Mouse (Mus musculus) hindbrain, embryonic 15.5 days (tissue): Measurements from ENCODE around the gene Gm49383. TPM values are rescaled to one million over a fixed set of nuclear protein-coding genes. Genes with fewer than 3 reads are reported as not detected.

ENCODE experiments used
- ATAC-seq: fragments of 200-750 bp; cut with Nextera tagmentation; 2 replicates; pipeline ENCODE4 v1.8.0; 2017; ENCODE audit warnings: low read depth, moderate number of reproducible peaks, moderate TSS enrichment; ENCODE audit not compliant: low FRiP score
- H3K27ac ChIP-seq: fragments of 300-500 bp; sonication (generic); replicated peaks from 2 replicates; pipeline ENCODE4 v1.5.1; 2015; ENCODE audit warnings: mild to moderate bottlenecking, inconsistent platforms
- H3K27me3 ChIP-seq: fragments of 300-500 bp; sonication (generic); 2 replicates; pipeline ENCODE4 v1.6.1; 2015; ENCODE audit warnings: control low read depth, inconsistent platforms
- H3K36me3 ChIP-seq: fragments of 300-500 bp; sonication (generic); 2 replicates; pipeline ENCODE4 v1.6.1; 2015; ENCODE audit warnings: control low read depth, inconsistent platforms
- H3K4me1 ChIP-seq: fragments of 300-500 bp; sonication (generic); replicated peaks from 2 replicates; pipeline ENCODE4 v1.6.1; 2015; ENCODE audit warnings: control low read depth, inconsistent platforms
- H3K4me2 ChIP-seq: fragments of 300-500 bp; sonication (generic); 2 replicates; pipeline ENCODE4 v1.6.1; 2015; ENCODE audit warnings: moderate library complexity, mild to moderate bottlenecking, inconsistent platforms
- H3K4me3 ChIP-seq: fragments of 300-500 bp; sonication (generic); 2 replicates; pipeline ENCODE4 v1.5.1; 2015; ENCODE audit warnings: mild to moderate bottlenecking, inconsistent platforms
- H3K9ac ChIP-seq: fragments of 300-500 bp; sonication (generic); 2 replicates; pipeline ENCODE4 v1.6.1; 2015; ENCODE audit warnings: inconsistent platforms
- H3K9me3 ChIP-seq: fragments of 300-500 bp; sonication (generic); 2 replicates; pipeline ENCODE4 v1.6.1; 2016; ENCODE audit warnings: control low read depth, inconsistent platforms
- WGBS: fragments of 180-500 bp; shearing (Covaris S2); methylation state at CpG from one replicate; pipeline ENCODE4 v1.1.7; 2015; 5-methylcytosine and 5-hydroxymethylcytosine counted together
- microRNA-seq: library from miRNA; unstranded; fragments of <30 nt; microRNA quantifications from one replicate; pipeline ENCODE4, GENCODE M21; 2016
- polyA plus RNA-seq: library from polyadenylated mRNA; unstranded; fragments of >200 nt; fragmentation: Nextera tagmentation; extraction: Ambion mirVana; gene quantifications from 2 replicates; pipeline ENCODE4 v1.2.1, GENCODE M21; 2015

Gene Gm49383
- polyA plus RNA-seq, 1 experiment from 2014 or later: 14.1 TPM

DNA sequence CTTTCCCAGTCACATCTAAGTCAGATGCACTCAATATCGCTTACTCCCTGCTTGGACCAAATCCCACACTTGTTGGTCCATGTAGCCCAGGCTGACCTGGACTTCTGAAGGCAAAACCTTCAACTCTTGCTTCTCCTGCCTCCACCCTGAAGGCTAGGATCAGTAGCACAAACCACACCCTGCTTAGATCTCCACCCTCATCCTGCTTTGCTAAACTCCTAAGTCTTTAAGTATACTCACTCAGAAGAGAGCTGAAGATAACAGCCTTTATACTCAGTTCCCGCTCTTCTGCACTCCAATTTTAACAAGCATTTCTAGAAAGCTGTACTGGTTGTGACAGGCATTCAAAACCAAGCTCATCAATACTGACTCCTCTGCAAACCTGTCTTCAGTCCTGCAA lies 39.8 kb downstream of the Gm49383 start:
- Histone ChIP-seq H3K4me3 (no peak overlapping the region), H3K9me3 (no peaks in the 10 kb centered on the region), H3K27me3 (no peaks in the 10 kb centered on the region), H3K4me2 (0 out of 2 replicates have a peak overlapping the region, but pooled peaks have one; percentile 6), H3K4me1 (peaks cover 11% of the 10 kb centered on the region), H3K9ac (no peak overlapping the region), H3K27ac (no peak overlapping the region), H3K36me3 (peaks cover 20% of the 10 kb centered on the region)
- WGBS: 95% methylated on average over 2 of the region's 2 CpGs
- ATAC-seq: no peak

- H3K4me2 ChIP-seq: no peak overlapping the region
- H3K27me3 ChIP-seq: no peaks in the 10 kb centered on the region
- ATAC-seq: no peak
- H3K27ac ChIP-seq: no peak overlapping the region
- peaks cover 20% of the 10 kb centered on the region for H3K36me3 ChIP-seq
- 87% methylated on average over 4 of the region's 4 CpGs for WGBS
- H3K4me1 ChIP-seq: peaks cover 11% of the 10 kb centered on the region
- no peak overlapping the region for H3K9ac ChIP-seq
- H3K4me3 ChIP-seq: no peak overlapping the region
- no peaks in the 10 kb centered on the region for H3K9me3 ChIP-seq
These were observed 40.5 kb downstream of the Gm49383 start for GRCm38 (mm10) chr12:69156436-69156835.

- H3K9ac ChIP-seq: no peak overlapping the region
- no peaks in the 10 kb centered on the region for H3K27me3 ChIP-seq
- peaks cover 11% of the 10 kb centered on the region for H3K4me1 ChIP-seq
- no peaks in the 10 kb centered on the region for H3K9me3 ChIP-seq
- H3K4me3 ChIP-seq: no peak overlapping the region
- no peak overlapping the region for H3K4me2 ChIP-seq
- no peak overlapping the region for H3K27ac ChIP-seq
- 88% methylated on average over 2 of the region's 2 CpGs for WGBS
- ATAC-seq: no peak
- peaks cover 20% of the 10 kb centered on the region for H3K36me3 ChIP-seq
These were observed 41.0 kb downstream of the Gm49383 start for GRCm38 (mm10) chr12:69155923-69156322.

DNA sequence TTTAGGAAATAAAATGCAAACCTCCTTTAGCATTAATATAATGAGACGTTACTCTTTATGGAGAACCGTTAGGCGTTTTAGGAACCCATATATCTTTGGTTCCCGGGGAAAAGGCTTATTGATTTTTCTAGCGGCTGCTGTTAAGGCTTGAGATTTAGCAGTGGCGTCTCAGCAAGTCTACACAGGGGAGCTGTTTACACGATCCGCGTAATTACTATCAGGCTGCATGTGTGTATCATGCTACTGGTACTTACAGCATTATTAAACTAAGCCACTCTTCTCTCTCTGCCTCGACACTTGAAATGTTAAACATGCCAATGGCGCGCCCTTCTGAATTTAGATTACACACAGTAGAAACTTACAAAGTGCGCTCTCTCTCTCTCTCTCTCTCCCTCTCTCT lies 46.9 kb downstream of the Gm49383 start:
- Histone ChIP-seq H3K4me2 (peak overlapping the region; percentile 29), H3K9ac (no peak overlapping the region), H3K9me3 (no peaks in the 10 kb centered on the region), H3K4me1 (no peaks in the 10 kb centered on the region), H3K36me3 (no peaks in the 10 kb centered on the region), H3K27me3 (no peaks in the 10 kb centered on the region), H3K27ac (0 out of 2 replicates have a peak overlapping the region, but pooled peaks have one; percentile 8), H3K4me3 (0 out of 2 replicates have a peak overlapping the region, but pooled peaks have one; percentile 1)
- 70% methylated on average over 13 of the region's 13 CpGs for WGBS
- 0 out of 2 replicates have a peak, but pooled peaks have one; percentile 19 for ATAC-seq

GRCm38 (mm10) chr12:69147166-69147735 lies 49.7 kb downstream of the Gm49383 start:
- no peak for ATAC-seq
- WGBS: 93% methylated on average over 5 of the region's 5 CpGs

DNA sequence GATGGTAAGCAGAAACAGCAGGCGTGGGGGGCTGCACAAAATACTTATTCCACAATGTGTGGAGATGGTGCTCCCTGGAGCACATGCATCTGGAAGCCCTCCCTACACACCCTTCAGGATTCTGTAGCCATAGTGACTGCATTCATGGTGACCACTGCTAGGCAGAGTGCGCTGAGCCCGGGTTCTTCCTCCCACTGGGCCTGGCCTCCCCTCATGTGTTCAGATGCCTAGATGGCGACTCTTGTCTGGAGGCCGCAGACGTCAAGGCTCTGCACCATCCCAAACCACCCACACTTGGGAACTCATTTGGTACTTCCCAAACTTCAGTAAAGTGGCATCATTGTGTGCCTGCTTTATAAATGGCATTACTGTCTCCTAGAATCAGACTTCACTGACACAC lies 53.4 kb downstream of the Gm49383 start:
- WGBS: 71% methylated on average over 6 of the region's 6 CpGs
- Histone ChIP-seq H3K27ac (no peak overlapping the region), H3K4me2 (no peak overlapping the region), H3K9ac (no peak overlapping the region), H3K4me1 (no peaks in the 10 kb centered on the region), H3K27me3 (no peaks in the 10 kb centered on the region), H3K36me3 (no peaks in the 10 kb centered on the region), H3K9me3 (no peaks in the 10 kb centered on the region), H3K4me3 (no peak overlapping the region)
- no peak for ATAC-seq

More at GRCm38 (mm10) chr12:69147166-69147735, 49.7 kb downstream of the Gm49383 start:
- Histone ChIP-seq H3K36me3 (no peaks in the 10 kb centered on the region), H3K4me2 (no peak overlapping the region), H3K27ac (no peak overlapping the region), H3K9ac (no peak overlapping the region), H3K4me3 (no peak overlapping the region), H3K9me3 (no peaks in the 10 kb centered on the region), H3K4me1 (no peaks in the 10 kb centered on the region), H3K27me3 (no peaks in the 10 kb centered on the region)

- H3K4me1 ChIP-seq: no peaks in the 10 kb centered on the region
- H3K27ac ChIP-seq: no peak overlapping the region
- WGBS: 89% methylated on average over 7 of the region's 7 CpGs
- ATAC-seq: peak; percentile 63; the same call in 1 of the 2 replicates
- H3K9ac ChIP-seq: no peak overlapping the region
- H3K9me3 ChIP-seq: no peaks in the 10 kb centered on the region
- H3K36me3 ChIP-seq: no peaks in the 10 kb centered on the region
- no peak overlapping the region for H3K4me2 ChIP-seq
- H3K4me3 ChIP-seq: no peak overlapping the region
- H3K27me3 ChIP-seq: no peaks in the 10 kb centered on the region
These were observed 57.1 kb downstream of the Gm49383 start for GRCm38 (mm10) chr12:69139841-69140240.

GRCm38 (mm10) chr12:69139201-69139600 lies 57.7 kb downstream of the Gm49383 start:
- Histone ChIP-seq H3K27me3 (no peaks in the 10 kb centered on the region), H3K27ac (no peak overlapping the region), H3K4me3 (no peak overlapping the region), H3K9ac (no peak overlapping the region), H3K9me3 (no peaks in the 10 kb centered on the region), H3K36me3 (no peaks in the 10 kb centered on the region), H3K4me2 (no peak overlapping the region), H3K4me1 (no peaks in the 10 kb centered on the region)
- WGBS: 87% methylated on average over 3 of the region's 3 CpGs
- ATAC-seq: no peak

Small RNA genes lying within 50 kb of the gene (microRNA-seq; reads per million reads assigned to microRNA genes)
- gene Gm47287: not detected
- gene Gm47295: 0.87 reads per million

Other genes with a start within 250 kb of the Gm49383 start
- gene Rps29, start 37.9 kb downstream of the Gm49383 start, polyA plus RNA-seq: 1,135 and 1,350 TPM in 2 replicates
- 5.1 and 6.1 TPM in 2 replicates for gene Lrr1, start 28.3 kb downstream of the Gm49383 start, polyA plus RNA-seq
- 332 and 367 TPM in 2 replicates for gene Rpl36al, start 13.0 kb downstream of the Gm49383 start, polyA plus RNA-seq
- gene Mgat2, start 12.9 kb downstream of the Gm49383 start, polyA plus RNA-seq: 40.4 and 43.5 TPM in 2 replicates
- gene Dnaaf2, start 1.3 kb upstream of the Gm49383 start, polyA plus RNA-seq: 7.3 and 9.2 TPM in 2 replicates
- 10.0 and 12.4 TPM in 2 replicates for gene Gm49384, start 7.2 kb upstream of the Gm49383 start, polyA plus RNA-seq
- gene Pole2, start 31.1 kb upstream of the Gm49383 start, polyA plus RNA-seq: 5.3 and 6.3 TPM in 2 replicates
- 16.8 and 17.6 TPM in 2 replicates for gene Klhdc1, start 44.1 kb upstream of the Gm49383 start, polyA plus RNA-seq
- gene Klhdc2, start 99.6 kb upstream of the Gm49383 start, polyA plus RNA-seq: 273 and 278 TPM in 2 replicates
- gene Nemf, start 160.1 kb upstream of the Gm49383 start, polyA plus RNA-seq: 84.0 and 87.4 TPM in 2 replicates
- 30.8 and 30.9 TPM in 2 replicates for gene Arf6, start 175.0 kb upstream of the Gm49383 start, polyA plus RNA-seq
- gene Gm9887, start 175.4 kb upstream of the Gm49383 start, polyA plus RNA-seq: 0.89 and 1.5 TPM in 2 replicates